Mouse (Mus musculus): Measurements from ENCODE around the gene Olfr893.
"Not testable (repeated sequence)": the region's sequence is repeated elsewhere in the genome, so short reads cannot be mapped to it uniquely, and the experiment has no call there.

Gene Olfr893

DNA sequence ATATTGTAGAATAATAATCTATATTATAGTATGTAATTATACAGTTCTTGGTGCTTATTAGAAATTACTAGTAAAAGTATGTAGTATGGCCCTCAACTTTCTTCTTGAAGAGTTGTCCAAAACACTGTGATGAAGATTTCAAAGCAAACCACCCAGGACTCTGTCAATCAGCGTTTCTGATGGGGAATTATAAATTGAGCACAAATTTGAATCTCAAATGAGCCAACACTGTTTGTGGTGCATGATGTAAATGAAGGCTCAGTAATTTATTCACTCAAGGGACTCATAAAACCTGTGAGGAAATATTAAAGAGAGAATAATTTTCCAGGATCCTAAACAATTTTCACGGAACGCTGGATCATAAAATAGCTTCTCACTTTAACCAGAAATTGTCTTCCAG lies at the start of gene Olfr893:
Olfr893 (plus strand) TSS at position 301 of the 400 bp plus-strand sequence.
- no peak for DNase-seq (ENCODE audit: extremely low read depth, low read depth, low spot score)

DNA sequence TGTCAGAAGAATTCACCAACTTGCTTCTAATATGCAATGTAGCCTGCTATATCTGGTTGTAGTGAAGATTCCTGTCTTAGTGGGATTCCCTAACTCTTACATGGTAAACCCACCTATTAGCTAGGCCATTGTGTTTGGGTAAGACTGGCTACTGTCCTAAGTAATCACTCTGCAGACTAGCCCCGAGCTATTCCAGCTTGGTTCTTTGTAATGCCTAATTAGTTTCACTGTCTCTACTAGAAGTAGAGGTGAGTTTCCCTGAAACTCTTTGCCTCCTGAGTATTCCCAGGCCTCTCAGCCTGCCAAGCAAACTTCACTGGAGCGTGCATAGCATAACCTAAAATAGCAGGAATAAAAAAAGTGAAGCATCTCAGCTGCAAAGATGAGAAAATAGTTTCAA lies 39.8 kb upstream of the Olfr893 start:
- not testable (repeated sequence) for DNase-seq (ENCODE audit: extremely low read depth, low read depth, low spot score)

DNA sequence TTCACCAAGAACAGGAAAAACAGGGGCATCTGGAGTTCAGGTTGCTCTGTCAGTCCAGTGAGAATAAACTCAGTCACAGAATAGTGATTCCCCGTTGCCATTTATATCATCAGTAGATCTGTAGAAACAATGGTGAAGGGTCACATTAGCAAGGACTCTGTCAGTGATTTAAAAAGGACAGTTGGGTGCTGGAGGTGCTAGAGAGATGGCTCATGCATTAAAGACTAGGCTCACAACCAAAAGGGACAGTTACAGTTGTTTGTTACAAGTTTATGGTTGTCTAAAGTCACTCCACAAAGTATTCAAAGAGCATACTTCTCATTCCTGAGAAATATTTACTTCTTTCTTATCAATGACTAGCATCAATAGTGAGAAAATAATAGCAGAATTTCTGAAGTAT lies 27.4 kb upstream of the Olfr893 start, which contains the start of gene Olfr891:
Olfr891 (minus strand) TSS at position 101 of the 400 bp plus-strand sequence.
- no peak for DNase-seq (ENCODE audit: extremely low read depth, low read depth, low spot score)

- DNase-seq (ENCODE audit: extremely low read depth, low read depth, low spot score): no peak
These were observed 9.6 kb downstream of the Olfr893 start, which contains the start of gene Olfr894 for GRCm38 (mm10) chr9:38217755-38218154. Olfr894 (plus strand) TSS chr9:38218055.

GRCm38 (mm10) chr9:38252474-38252873 lies 44.3 kb downstream of the Olfr893 start, which contains the start of gene Olfr143:
Olfr143 (plus strand) TSS chr9:38252774.
- DNase-seq (ENCODE audit: extremely low read depth, low read depth, low spot score): no peak
